Mouse (Mus musculus): ENCODE measurements around the gene Npc2. TPM values are rescaled to one million over a fixed set of nuclear protein-coding genes. Genes with fewer than 3 reads are reported as not detected.

Gene Npc2
- total RNA-seq, 1 experiment from 2014 or later = 85.5 TPM

DNA sequence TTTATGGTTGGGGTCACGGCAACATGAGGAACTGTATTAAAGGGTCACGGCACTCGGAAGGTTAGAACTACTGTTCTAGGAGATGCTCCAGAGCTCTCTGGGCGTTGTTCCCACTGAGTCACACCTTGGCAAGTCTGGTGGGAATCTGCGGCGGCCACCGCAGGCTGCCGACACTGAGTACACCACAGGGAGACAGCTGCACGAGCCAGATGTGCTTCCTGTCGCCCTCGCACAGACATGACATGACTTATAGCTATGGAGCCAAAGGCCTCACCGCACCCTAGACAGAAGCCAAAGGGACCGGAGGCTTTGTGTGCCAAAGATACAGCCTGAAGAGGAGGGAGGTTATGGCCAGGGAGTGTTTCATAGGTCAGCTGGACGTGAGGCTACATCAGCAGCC is 22.3 kb downstream of the Npc2 start:
- no peak for ATAC-seq (replicated peaks; ENCODE audit: insufficient number of reproducible peaks, low FRiP score, low TSS enrichment, poor library complexity, severe bottlenecking)

GRCm38 (mm10) chr12:84748134-84748533 is 24.8 kb downstream of the Npc2 start:
- peak; percentile 87 for ATAC-seq (replicated peaks; ENCODE audit: insufficient number of reproducible peaks, low FRiP score, low TSS enrichment, poor library complexity, severe bottlenecking)

DNA sequence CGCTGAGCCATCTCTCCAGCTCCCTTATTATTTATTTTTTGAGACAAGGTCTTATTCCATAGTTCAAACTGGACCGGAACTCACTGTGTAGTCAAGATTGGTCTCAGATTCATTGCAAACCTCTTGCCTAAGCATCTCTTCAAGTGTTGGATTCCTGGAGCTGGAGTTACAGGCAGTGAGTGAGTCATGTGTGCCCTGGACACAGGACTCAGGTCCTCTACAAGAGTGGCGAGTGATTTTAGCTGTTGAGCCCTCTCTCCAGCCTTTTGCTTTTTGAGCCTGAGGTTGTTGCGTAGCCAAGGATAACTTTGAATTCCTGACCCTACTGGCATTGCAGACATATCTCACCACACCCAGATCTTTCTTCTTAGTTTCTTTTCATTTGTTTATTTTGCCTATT is 27.3 kb downstream of the Npc2 start:
- ATAC-seq (replicated peaks; ENCODE audit: insufficient number of reproducible peaks, low FRiP score, low TSS enrichment, poor library complexity, severe bottlenecking) = no peak

DNA sequence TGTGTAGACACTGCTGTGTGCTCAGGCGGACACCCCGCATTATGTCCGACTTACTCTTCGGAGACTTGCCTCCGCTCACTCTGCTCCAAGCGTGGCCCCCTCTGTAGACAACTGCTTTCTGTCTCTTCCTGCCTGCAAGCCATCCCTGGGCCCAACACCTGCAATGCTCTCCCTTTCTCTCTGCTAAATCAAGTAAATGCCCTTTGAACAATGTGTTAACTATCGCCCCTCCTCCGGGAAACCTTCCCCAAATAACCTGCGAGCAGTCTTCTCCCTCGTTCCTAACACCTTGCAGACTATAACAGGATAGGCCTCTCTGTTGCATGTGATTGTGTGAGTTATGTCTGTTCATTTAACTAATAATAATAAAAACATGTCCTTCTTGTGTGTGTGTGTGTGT is 29.5 kb downstream of the Npc2 start:
- ATAC-seq (replicated peaks; ENCODE audit: insufficient number of reproducible peaks, low FRiP score, low TSS enrichment, poor library complexity, severe bottlenecking) = no peak

GRCm38 (mm10) chr12:84733366-84733765 is 39.6 kb downstream of the Npc2 start:
- no peak for ATAC-seq (replicated peaks; ENCODE audit: insufficient number of reproducible peaks, low FRiP score, low TSS enrichment, poor library complexity, severe bottlenecking)

GRCm38 (mm10) chr12:84728421-84728820 is 44.5 kb downstream of the Npc2 start:
- ATAC-seq (replicated peaks; ENCODE audit: insufficient number of reproducible peaks, low FRiP score, low TSS enrichment, poor library complexity, severe bottlenecking) = no peak

DNA sequence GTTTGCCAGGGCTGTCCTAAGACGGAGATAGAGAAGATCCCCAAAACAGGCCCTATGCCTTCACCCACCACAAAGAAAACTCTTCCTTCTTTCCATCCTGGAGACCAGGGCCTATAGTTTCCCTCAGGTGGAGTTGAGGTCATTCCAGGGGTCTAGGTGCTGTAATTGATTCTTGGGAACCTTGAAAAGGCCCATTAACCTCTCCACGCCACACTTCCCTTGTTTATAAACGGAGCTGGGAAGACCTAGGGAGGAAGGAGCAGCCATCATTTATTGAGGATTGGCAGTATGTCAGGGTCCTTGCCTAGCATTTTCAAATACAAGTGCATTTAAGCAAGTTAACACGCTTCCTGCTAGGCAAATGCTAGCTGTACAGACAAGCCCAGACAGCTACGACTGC is 45.5 kb downstream of the Npc2 start:
- no peak for ATAC-seq (replicated peaks; ENCODE audit: insufficient number of reproducible peaks, low FRiP score, low TSS enrichment, poor library complexity, severe bottlenecking)

GRCm38 (mm10) chr12:84726986-84727385 is 46.0 kb downstream of the Npc2 start:
- no peak for ATAC-seq (replicated peaks; ENCODE audit: insufficient number of reproducible peaks, low FRiP score, low TSS enrichment, poor library complexity, severe bottlenecking)

DNA sequence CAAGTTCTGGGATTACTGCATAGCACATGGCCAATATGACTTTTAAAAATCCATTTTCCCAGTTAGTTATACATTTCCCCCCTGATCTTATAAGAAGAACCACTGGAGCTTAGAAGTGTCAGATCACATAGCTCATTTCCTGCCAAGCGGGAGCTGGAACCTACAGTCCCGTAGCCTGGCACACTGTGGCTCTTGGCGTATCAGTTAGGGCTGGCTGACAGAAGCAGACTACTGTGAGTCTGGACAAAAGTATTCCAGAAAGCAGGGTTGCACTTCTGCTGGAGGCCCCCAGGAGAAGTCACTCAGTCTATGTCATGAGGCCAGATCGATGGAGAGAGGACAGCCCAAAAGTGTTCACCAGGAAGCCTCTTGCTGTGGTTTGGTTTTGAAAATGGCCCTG is 46.6 kb downstream of the Npc2 start:
- no peak for ATAC-seq (replicated peaks; ENCODE audit: insufficient number of reproducible peaks, low FRiP score, low TSS enrichment, poor library complexity, severe bottlenecking)

GRCm38 (mm10) chr12:84718462-84719244 is 54.3 kb downstream of the Npc2 start:
- ATAC-seq (replicated peaks; ENCODE audit: insufficient number of reproducible peaks, low FRiP score, low TSS enrichment, poor library complexity, severe bottlenecking) = no peak

DNA sequence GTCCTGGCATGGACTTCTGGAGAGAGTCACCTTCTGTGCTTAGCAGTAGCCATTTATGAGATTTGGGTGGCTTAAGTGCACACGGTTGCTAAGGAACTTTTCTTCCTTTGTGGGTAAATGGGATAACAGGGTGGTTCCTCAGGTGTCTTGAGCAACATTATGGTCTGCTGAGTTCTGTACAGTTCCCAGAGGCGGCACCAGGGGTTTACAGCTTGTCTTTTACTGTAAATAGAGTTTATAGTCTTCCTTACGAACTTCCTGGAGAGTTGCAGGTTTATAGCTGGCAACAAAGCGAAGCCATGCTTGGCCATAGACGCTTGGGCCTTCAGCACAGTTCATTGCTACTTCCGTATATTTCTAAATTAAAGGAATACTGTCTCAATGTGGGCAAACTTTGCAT is 58.4 kb downstream of the Npc2 start:
- no peak for ATAC-seq (replicated peaks; ENCODE audit: insufficient number of reproducible peaks, low FRiP score, low TSS enrichment, poor library complexity, severe bottlenecking)

GRCm38 (mm10) chr12:84709842-84710439 is 63.0 kb downstream of the Npc2 start:
- no peak for ATAC-seq (replicated peaks; ENCODE audit: insufficient number of reproducible peaks, low FRiP score, low TSS enrichment, poor library complexity, severe bottlenecking)

- ATAC-seq (replicated peaks; ENCODE audit: insufficient number of reproducible peaks, low FRiP score, low TSS enrichment, poor library complexity, severe bottlenecking) = no peak
Observed at GRCm38 (mm10) chr12:84707804-84708203, 65.1 kb downstream of the Npc2 start.

DNA sequence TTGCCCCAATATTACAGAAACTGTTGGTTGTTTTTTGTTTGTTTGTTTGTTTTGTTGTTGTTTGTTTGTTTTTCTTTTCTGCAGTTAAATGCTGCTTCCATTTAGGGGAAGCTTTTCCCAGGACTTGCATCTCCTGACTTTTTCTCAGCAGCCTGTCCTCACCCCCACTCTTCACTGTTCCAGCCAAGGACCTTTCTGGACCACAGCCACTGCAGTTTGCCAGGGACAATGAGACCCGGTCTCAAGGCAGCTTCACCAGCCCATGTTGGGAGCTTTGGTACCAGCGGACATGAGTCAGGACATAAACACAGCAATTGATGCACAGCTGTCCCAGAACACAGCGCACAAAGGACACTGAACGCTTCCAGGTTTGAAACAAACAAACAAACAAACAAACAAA is 66.1 kb downstream of the Npc2 start:
- ATAC-seq (replicated peaks; ENCODE audit: insufficient number of reproducible peaks, low FRiP score, low TSS enrichment, poor library complexity, severe bottlenecking) = no peak

Other genes starting within 250 kb of the Npc2 start
- not detected in 3 replicates for gene Vsx2, start 203.4 kb downstream of the Npc2 start, total RNA-seq (2017)
- 4.0 to 10.0 TPM (median 5.7 TPM) in 3 replicates for gene Abcd4, start 155.7 kb downstream of the Npc2 start, total RNA-seq (2017)
- gene Vrtn, start 132.1 kb downstream of the Npc2 start, total RNA-seq (2017) = not detected in 3 replicates
- gene Syndig1l, start 74.3 kb downstream of the Npc2 start, total RNA-seq (2017) = not detected in 3 replicates
- gene Isca2, start 99 bp upstream of the Npc2 start, total RNA-seq (2017) = 25.3 to 50.1 TPM (median 44.7 TPM) in 3 replicates
- gene Ltbp2, start 103.4 kb upstream of the Npc2 start, total RNA-seq (2017) = not detected in 3 replicates
- gene Fcf1, start 197.7 kb upstream of the Npc2 start, total RNA-seq (2017) = 101 to 149 TPM (median 133 TPM) in 3 replicates
- gene Arel1, start 197.7 kb upstream of the Npc2 start, total RNA-seq (2017) = 42.8 to 69.6 TPM (median 53.8 TPM) in 3 replicates
- gene Ylpm1, start 223.2 kb upstream of the Npc2 start, total RNA-seq (2017) = 22.6 to 86.9 TPM (median 34.8 TPM) in 3 replicates

All from monocyte, adult 5-6 weeks (primary cell).